Mouse (Mus musculus): ENCODE results near the gene Hspb11.

GRCm38 (mm10) chr4:107280843-107281475 lies 27.6 kb downstream of the Hspb11 start:
- TF ChIP-seq CTCF (IDR thresholded peaks at IDR 0.05; ENCODE audit: low read depth, low read length) (no peak), POLR2A (IDR thresholded peaks at IDR 0.05; ENCODE audit: borderline replicate concordance, low read depth, low read length) (no peak)

Data from bone marrow macrophage, adult 2 months (primary cell).